Mouse (Mus musculus) CH12.LX (cell line): ENCODE measurements around the gene Nxn. TPM values are rescaled to one million over a fixed set of nuclear protein-coding genes. Genes with fewer than 3 reads are reported as not detected.

Source experiments
- DNase-seq: peaks from one replicate; pipeline ENCODE4 v3.0.0-alpha.2; 2013; ENCODE audit errors: extremely low read depth
- H3K27ac ChIP-seq: 2 replicates; pipeline ENCODE4 v1.5.1; 2012; ENCODE audit warnings: low read depth, mild to moderate bottlenecking, control low read depth, moderate library complexity; ENCODE audit not compliant: insufficient read depth
- H3K27me3 ChIP-seq: replicated peaks from 2 replicates; pipeline ENCODE3; 2012; ENCODE audit warnings: inconsistent platforms
- H3K36me3 ChIP-seq, 2 experiments: replicated peaks in 1 of 2; 2 replicates each; pipeline versions ENCODE3 to v1.6.1; 2012; ENCODE audit warnings: inconsistent platforms in 1 of 2, low read length in 1 of 2, mild to moderate bottlenecking in 1 of 2, mixed read lengths in 1 of 2, moderate library complexity in 1 of 2; ENCODE audit not compliant: control insufficient read depth in 1 of 2, insufficient read depth in 1 of 2
- H3K4me1 ChIP-seq, 2 experiments: 2 replicates each; pipeline ENCODE4 v1.6.1; 2012; ENCODE audit warnings: inconsistent platforms in 1 of 2, moderate library complexity in 1 of 2; ENCODE audit not compliant: insufficient read depth in 2 of 2, control insufficient read depth in 1 of 2
- H3K4me2 ChIP-seq: 2 replicates; pipeline ENCODE4 v1.6.1; 2012; ENCODE audit warnings: low read depth, mild to moderate bottlenecking, control low read depth; ENCODE audit not compliant: poor library complexity, insufficient read depth, severe bottlenecking
- H3K4me3 ChIP-seq, 3 experiments: fragments of 150-350 bp in 1 of 3; sonication (generic) in 1 of 3; replicated peaks in 1 of 3; 2 replicates each; pipeline versions ENCODE3 to v1.5.1; 2011 to 2012; ENCODE audit warnings: low read depth in 2 of 3, low read length in 2 of 3, mild to moderate bottlenecking in 2 of 3, moderate library complexity in 2 of 3, control low read depth in 1 of 3, improper control_type of control experiment in 1 of 3, inconsistent platforms in 1 of 3, mixed read lengths in 1 of 3; ENCODE audit not compliant: poor library complexity in 1 of 3
- H3K79me2 ChIP-seq: replicated peaks from 2 replicates; pipeline ENCODE4 v1.6.1; 2012; ENCODE audit warnings: mild to moderate bottlenecking, moderate library complexity; ENCODE audit not compliant: control insufficient read depth, poor library complexity, insufficient read depth, severe bottlenecking; ENCODE audit errors: extremely low read depth
- H3K9ac ChIP-seq: 2 replicates; pipeline ENCODE4 v1.6.1; 2012; ENCODE audit warnings: low read depth, mild to moderate bottlenecking, control low read depth, moderate library complexity; ENCODE audit not compliant: insufficient read depth
- H3K9me3 ChIP-seq: replicated peaks from 2 replicates; pipeline ENCODE3; 2012; ENCODE audit warnings: low read length, inconsistent platforms, mixed read lengths
- CHD2 ChIP-seq: IDR thresholded peaks from 2 replicates; pipeline ENCODE4 v1.6.1; 2011; ENCODE audit warnings: low read length, improper control_type of control experiment
- E2F4 ChIP-seq: IDR thresholded peaks from 2 replicates; pipeline ENCODE4 v1.6.1; 2011; ENCODE audit warnings: low read depth, low read length, improper control_type of control experiment; ENCODE audit not compliant: insufficient replicate concordance
- ELF1 ChIP-seq: IDR thresholded peaks from 2 replicates; pipeline ENCODE4 v1.6.1; 2014; ENCODE audit warnings: low read depth, mild to moderate bottlenecking, inconsistent platforms, low read length, improper control_type of control experiment
- EP300 ChIP-seq: IDR thresholded peaks from 2 replicates; pipeline ENCODE4 v1.6.1; 2011; ENCODE audit warnings: low read length, improper control_type of control experiment
- GABPA ChIP-seq: IDR thresholded peaks from 2 replicates; pipeline ENCODE4 v1.6.1; 2012; ENCODE audit warnings: low read depth, low read length, improper control_type of control experiment, inconsistent platforms; ENCODE audit not compliant: insufficient replicate concordance
- IRF4 ChIP-seq: IDR thresholded peaks from 2 replicates; pipeline ENCODE4 v1.6.1; 2014; ENCODE audit warnings: low read depth, mild to moderate bottlenecking, inconsistent platforms, low read length, improper control_type of control experiment
- JUN ChIP-seq: IDR thresholded peaks from 2 replicates; pipeline ENCODE4 v1.6.1; 2011; ENCODE audit warnings: low read depth, mild to moderate bottlenecking, low read length, improper control_type of control experiment, moderate library complexity; ENCODE audit not compliant: insufficient read depth
- KAT2A ChIP-seq: IDR thresholded peaks from 2 replicates; pipeline ENCODE4 v1.6.1; 2012; ENCODE audit warnings: low read length, improper control_type of control experiment, inconsistent platforms; ENCODE audit not compliant: insufficient replicate concordance
- MAX ChIP-seq: IDR thresholded peaks from 2 replicates; pipeline ENCODE4 v1.6.1; 2011; ENCODE audit warnings: low read length, improper control_type of control experiment
- MAZ ChIP-seq: IDR thresholded peaks from 2 replicates; pipeline ENCODE4 v1.6.1; 2012; ENCODE audit warnings: low read depth, mild to moderate bottlenecking, inconsistent platforms, low read length, improper control_type of control experiment, moderate library complexity
- MEF2A ChIP-seq: IDR thresholded peaks from 2 replicates; pipeline ENCODE4 v1.6.1; 2014; ENCODE audit warnings: low read depth, mild to moderate bottlenecking, inconsistent platforms, low read length, improper control_type of control experiment, borderline replicate concordance
- MXI1 ChIP-seq: IDR thresholded peaks from 2 replicates; pipeline ENCODE4 v1.6.1; 2011; ENCODE audit warnings: mild to moderate bottlenecking, low read depth, low read length, improper control_type of control experiment
- MYC ChIP-seq: IDR thresholded peaks from 2 replicates; pipeline ENCODE4 v1.6.1; 2011; ENCODE audit warnings: low read depth, mild to moderate bottlenecking, improper control_type of control experiment, low read length
- NELFE ChIP-seq: IDR thresholded peaks from 2 replicates; pipeline ENCODE4 v1.6.1; 2011; ENCODE audit warnings: low read depth, low read length, improper control_type of control experiment
- NRF1 ChIP-seq: IDR thresholded peaks from 2 replicates; pipeline ENCODE4 v1.6.1; 2014; ENCODE audit warnings: low read depth, mild to moderate bottlenecking, inconsistent platforms, low read length, improper control_type of control experiment, moderate library complexity
- PAX5 ChIP-seq: IDR thresholded peaks from 2 replicates; pipeline ENCODE4 v1.6.1; 2012; ENCODE audit warnings: low read length, inconsistent platforms, mixed read lengths
- RAD21 ChIP-seq: IDR thresholded peaks from 2 replicates; pipeline ENCODE4 v1.6.1; 2011; ENCODE audit warnings: low read depth, mild to moderate bottlenecking, low read length, improper control_type of control experiment, moderate library complexity
- RCOR1 ChIP-seq: conservative IDR thresholded peaks from 2 replicates; pipeline ENCODE4 v1.6.1; 2012; ENCODE audit warnings: low read depth, mild to moderate bottlenecking, inconsistent platforms, low read length, improper control_type of control experiment
- SIN3A ChIP-seq: IDR thresholded peaks from 2 replicates; pipeline ENCODE4 v1.6.1; 2012; ENCODE audit warnings: low read length, improper control_type of control experiment, inconsistent platforms
- SMC3 ChIP-seq: IDR thresholded peaks from 2 replicates; pipeline ENCODE4 v1.6.1; 2011; ENCODE audit warnings: low read depth, low read length, improper control_type of control experiment
- TBP ChIP-seq: conservative IDR thresholded peaks from 2 replicates; pipeline ENCODE4 v1.6.1; 2011; ENCODE audit warnings: low read depth, low read length, improper control_type of control experiment
- TCF12 ChIP-seq: IDR thresholded peaks from 2 replicates; pipeline ENCODE4 v1.6.1; 2014; ENCODE audit warnings: low read depth, mild to moderate bottlenecking, inconsistent platforms, low read length, improper control_type of control experiment
- ZNF384 ChIP-seq: IDR thresholded peaks from 2 replicates; pipeline ENCODE4 v1.6.1; 2012; ENCODE audit warnings: low read depth, low read length, improper control_type of control experiment, inconsistent platforms
- dilution Hi-C: fragments of 300-500 bp; cut with MboI; formaldehyde crosslinking; loops from 2 replicates; pipeline ENCODE4 v1.14.3; 2020; ENCODE audit warnings: low sequenced_read_pairs; ENCODE audit not compliant: extremely low pct_unique_long_range_greater_than_20kb, extremely low pct_ligation_motif_present
- in situ Hi-C: fragments of 300-500 bp; cut with MboI; formaldehyde crosslinking; loops from 3 replicates; pipeline ENCODE4 v1.14.3; 2019; ENCODE audit warnings: low sequenced_read_pairs, low pct_ligation_motif_present, low pct_unique_long_range_greater_than_20kb, mixed read lengths
- polyA plus RNA-seq: library from polyadenylated mRNA; unstranded; fragments of >175 nt; gene quantifications from 2 replicates; pipeline ENCODE4 v1.2.1, GENCODE M21; 2012; ENCODE audit warnings: low read depth; ENCODE audit not compliant: insufficient read length
- total RNA-seq, 2 experiments: library from RNA; depleted of rRNA; stranded (reverse); fragments of 300-350 nt in 1 of 2; fragments of >200 nt in 1 of 2; gene quantifications; 2 replicates each; pipeline ENCODE4 v1.2.3; 2012 to 2014

The Nxn gene
- total and polyA plus RNA-seq, 3 experiments = 15.3 to 24.8 (median 19.2) TPM

DNA sequence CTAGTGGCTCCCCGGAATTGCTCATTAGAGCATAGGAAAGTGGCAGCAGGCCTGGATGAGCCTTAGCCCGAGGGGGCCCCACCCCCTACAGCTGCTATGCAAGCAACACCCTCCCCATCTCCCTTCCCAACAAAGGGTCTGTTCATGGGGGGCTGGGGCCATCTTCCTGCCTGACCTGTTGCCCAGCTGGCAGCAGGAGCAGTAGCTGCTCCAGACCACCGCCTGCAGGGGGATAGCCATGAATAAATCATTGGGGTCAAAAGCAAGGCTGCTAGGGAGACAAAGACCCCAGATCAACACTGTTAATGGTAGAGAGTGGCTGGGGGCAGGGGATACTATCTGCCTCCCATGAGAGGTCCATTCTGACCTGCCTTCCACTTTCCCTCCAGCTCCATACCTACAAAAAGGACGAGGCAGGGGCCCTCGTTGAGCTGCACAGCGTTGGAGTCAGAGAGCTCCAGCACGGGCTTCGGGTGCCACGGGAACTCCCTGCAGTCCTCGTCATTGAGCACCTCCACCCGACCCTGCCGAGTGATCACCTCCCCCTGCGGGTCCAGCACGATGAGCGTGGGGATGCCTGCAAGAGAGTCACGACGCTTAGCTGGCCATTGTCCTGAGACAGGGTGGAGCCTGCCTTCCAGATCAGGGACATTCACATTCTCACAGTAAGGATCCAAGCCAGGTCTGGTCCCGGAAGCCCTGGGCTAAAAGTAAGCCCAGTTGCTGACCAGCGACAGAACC is 136.2 kb downstream of the Nxn start:
- H3K4me2 ChIP-seq = no peak overlapping the region
- H3K9ac ChIP-seq = no peak overlapping the region
- H3K4me3 ChIP-seq = no peak overlapping the region
- peaks cover 0 to 10% of the 10 kb centered on the region in 2 experiments; a peak in 2 of 4 replicates for H3K4me1 ChIP-seq
- H3K27me3 ChIP-seq = no peaks in the 10 kb centered on the region
- DNase-seq = no peak
- no peaks in the 10 kb centered on the region for H3K9me3 ChIP-seq
- in situ Hi-C loops = no loop called here
- H3K27ac ChIP-seq = no peak overlapping the region
- H3K79me2 ChIP-seq = no peaks in the 10 kb centered on the region
- dilution Hi-C loops = no loop called here
- no peak for TF ChIP-seq MAZ
- no peak for TF ChIP-seq RCOR1
- TF ChIP-seq SMC3 = no peak
- no peak for TF ChIP-seq SIN3A
- TF ChIP-seq JUN = no peak
- no peak for TF ChIP-seq KAT2A
- no peak for TF ChIP-seq E2F4
- no peak for TF ChIP-seq MXI1
- TF ChIP-seq PAX5 = no peak
- no peak for TF ChIP-seq TBP
- no peak for TF ChIP-seq RAD21
- TF ChIP-seq MYC = no peak
- no peak for TF ChIP-seq TCF12
- TF ChIP-seq ELF1 = no peak
- no peak for TF ChIP-seq EP300
- TF ChIP-seq MAX = no peak
- TF ChIP-seq NRF1 = no peak
- no peak for TF ChIP-seq ZNF384
- TF ChIP-seq IRF4 = no peak
- peaks cover 0 to 33% of the 10 kb centered on the region in 2 experiments for H3K36me3 ChIP-seq

DNA sequence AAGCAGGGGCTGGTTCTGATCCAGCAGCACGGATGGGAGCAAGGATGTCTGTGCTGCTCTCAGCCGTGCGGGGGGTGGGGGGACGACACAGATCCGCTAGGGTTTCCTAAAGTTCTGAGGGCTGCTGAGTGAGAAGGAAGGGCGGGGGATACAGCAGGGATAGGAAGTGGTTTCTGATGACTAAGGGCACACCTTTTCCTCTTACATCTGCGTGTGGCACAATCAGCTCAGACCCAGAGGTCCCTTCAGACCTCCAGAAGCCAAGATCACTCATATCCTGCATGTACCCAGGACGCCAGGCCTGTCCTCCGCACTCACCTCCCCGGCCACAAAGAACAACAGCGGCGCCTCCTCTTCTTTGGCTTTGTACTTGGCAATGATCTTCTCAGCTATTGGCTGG is 137.7 kb downstream of the Nxn start:
- in situ Hi-C loops = no loop called here
- no peak overlapping the region for H3K9ac ChIP-seq
- no peak for TF ChIP-seq RAD21
- no peak for TF ChIP-seq RCOR1
- no peak for TF ChIP-seq CHD2
- no peak for TF ChIP-seq MEF2A
- TF ChIP-seq TBP = no peak
- TF ChIP-seq NELFE = no peak
- TF ChIP-seq GABPA = no peak
- no peak for TF ChIP-seq KAT2A
- TF ChIP-seq, all 38 proteins: peak for 0
- H3K79me2 ChIP-seq = no peaks in the 10 kb centered on the region
- H3K9me3 ChIP-seq = no peaks in the 10 kb centered on the region
- dilution Hi-C loops = no loop called here
- H3K4me3 ChIP-seq = no peak overlapping the region
- H3K4me2 ChIP-seq = no peak overlapping the region
- peaks cover 0 to 39% of the 10 kb centered on the region in 2 experiments for H3K36me3 ChIP-seq
- no peak for DNase-seq
- H3K27me3 ChIP-seq = no peaks in the 10 kb centered on the region
- H3K4me1 ChIP-seq = peaks cover 0 to 10% of the 10 kb centered on the region in 2 experiments; a peak in 2 of 4 replicates
- no peak overlapping the region for H3K27ac ChIP-seq
